ENCODE assay signal across 11 mouse cellular contexts in genomic region chr12:15717989-15718388, GRCm38 (mm10).
DNase-seq lines count a peak whose midpoint lies in the region; ATAC-seq lines count a peak whose summit lies in the region.
"Had no signal": no experiment of that assay in that cellular context is flagged by ENCODE, and none has a peak within 500 bp of the region (broad histone marks: within the 10 kb centered on the region; RNA-seq: fewer than 3 reads in every experiment).

No protein-coding gene starts in this region.

- H3K4me3 ChIP-seq in heart, embryonic 10.5 days: no peak overlapping the region
- H3K4me3 ChIP-seq in kidney, embryonic 14.5 days (ENCODE audit: low read length): no peak overlapping the region
- H3K4me3 ChIP-seq: forebrain, embryonic 15.5 days; neural tube, embryonic 13.5 days had no signal

- no peak overlapping the region for H3K4me2 ChIP-seq in kidney, embryonic 14.5 days (replicated peaks; ENCODE audit: low read depth, low read length)
- H3K4me2 ChIP-seq: forebrain, embryonic 15.5 days; neural tube, embryonic 13.5 days had no signal

- no peaks in the 10 kb centered on the region for H3K9me3 ChIP-seq in heart, embryonic 10.5 days
- no peaks in the 10 kb centered on the region for H3K9me3 ChIP-seq in kidney, embryonic 14.5 days (ENCODE audit: control insufficient read depth, low read length)
- H3K9me3 ChIP-seq: forebrain, embryonic 15.5 days; neural tube, embryonic 13.5 days had no signal

- no peaks in the 10 kb centered on the region for H3K36me3 ChIP-seq in heart, embryonic 10.5 days
- no peaks in the 10 kb centered on the region for H3K36me3 ChIP-seq in kidney, embryonic 14.5 days (ENCODE audit: control insufficient read depth, insufficient read depth, low read length)
- H3K36me3 ChIP-seq: forebrain, embryonic 15.5 days; neural tube, embryonic 13.5 days had no signal

- H3K27me3 ChIP-seq in heart, embryonic 10.5 days (ENCODE audit: insufficient read depth, poor library complexity, severe bottlenecking): no peaks in the 10 kb centered on the region
- H3K27me3 ChIP-seq in kidney, embryonic 14.5 days (ENCODE audit: control insufficient read depth, insufficient read depth, low read length): no peaks in the 10 kb centered on the region
- H3K27me3 ChIP-seq: forebrain, embryonic 15.5 days; neural tube, embryonic 13.5 days had no signal

- no peak overlapping the region for H3K27ac ChIP-seq in heart, embryonic 10.5 days
- peak overlapping the region; percentile 70 for H3K27ac ChIP-seq in kidney, embryonic 14.5 days (ENCODE audit: low read depth, low read length)
- H3K27ac ChIP-seq: forebrain, embryonic 15.5 days; neural tube, embryonic 13.5 days had no signal

- peak; percentile 99 for DNase-seq in heart, adult 11 months
- no peak for DNase-seq in heart, embryonic 10.5 days (ENCODE audit: low spot score)
- DNase-seq in heart, adult 9 months (ENCODE audit: low spot score in 2 of 2): peak; percentile 86 to 89
- DNase-seq in lung, postnatal 36 days: peak; percentile 87
- no peak for DNase-seq in ovary, postnatal 36 days (ENCODE audit: low spot score)
- DNase-seq in cerebellum, adult 11-12 months: no peak
- DNase-seq in B cell, adult 2 months: no peak

- 68% methylated on average over 6 of the region's 6 CpGs for WGBS in heart, embryonic 10.5 days
- 55% methylated on average over 6 of the region's 6 CpGs for WGBS in kidney, embryonic 14.5 days

- H3K4me1 ChIP-seq in heart, embryonic 10.5 days: peaks cover 4% of the 10 kb centered on the region; the same call in 1 of the 2 replicates
- peaks cover 4% of the 10 kb centered on the region; the same call in 1 of the 2 replicates for H3K4me1 ChIP-seq in kidney, embryonic 14.5 days (ENCODE audit: control insufficient read depth, insufficient read depth, low read length)
- H3K4me1 ChIP-seq: forebrain, embryonic 15.5 days; neural tube, embryonic 13.5 days had no signal

- peak; percentile 62 for ATAC-seq in kidney, embryonic 14.5 days (ENCODE audit: low FRiP score, low TSS enrichment)
- ATAC-seq: forebrain, embryonic 15.5 days; intestine, postnatal 0 days had no signal

- no peak overlapping the region for H3K9ac ChIP-seq in kidney, embryonic 14.5 days (ENCODE audit: low read depth, low read length)
- H3K9ac ChIP-seq: forebrain, embryonic 15.5 days; neural tube, embryonic 13.5 days had no signal

Comparison
In these comparisons a context has a peak if more than half of its experiments do, and no peak if none do; other contexts are left out.
1. DNase-seq: peak in heart, adult 11 months (single experiment), heart, adult 9 months (2 of 2) and lung, postnatal 36 days (single experiment); none in heart, embryonic 10.5 days (single experiment), ovary, postnatal 36 days (single experiment), cerebellum, adult 11-12 months (single experiment) and B cell, adult 2 months (0 of 2).